Mouse (Mus musculus) forebrain, embryonic 13.5 days (tissue): ENCODE measurements around the gene Ide. TPM values are rescaled to one million over a fixed set of nuclear protein-coding genes. Genes with fewer than 3 reads are reported as not detected.

ENCODE experiments used
- ATAC-seq: fragments of 200-750 bp; cut with Nextera tagmentation; 2 replicates; pipeline ENCODE4 v1.8.0; 2017
- H3K27ac ChIP-seq: fragments of 300-500 bp; sonication (generic); 2 replicates; pipeline ENCODE4 v1.5.1; 2015; ENCODE audit warnings: inconsistent platforms, mild to moderate bottlenecking, moderate library complexity
- H3K27me3 ChIP-seq: fragments of 300-500 bp; sonication (generic); 2 replicates; pipeline ENCODE4 v1.6.1; 2015; ENCODE audit warnings: mild to moderate bottlenecking, inconsistent platforms
- H3K36me3 ChIP-seq: fragments of 300-500 bp; sonication (generic); 2 replicates; pipeline ENCODE4 v1.6.1; 2015; ENCODE audit warnings: mild to moderate bottlenecking, inconsistent platforms; ENCODE audit not compliant: poor library complexity, severe bottlenecking
- H3K4me1 ChIP-seq: fragments of 300-500 bp; sonication (generic); 2 replicates; pipeline ENCODE4 v1.6.1; 2015; ENCODE audit warnings: inconsistent platforms
- H3K4me2 ChIP-seq: fragments of 300-500 bp; sonication (generic); 2 replicates; pipeline ENCODE4 v1.6.1; 2015; ENCODE audit warnings: inconsistent platforms, mild to moderate bottlenecking, moderate library complexity
- H3K4me3 ChIP-seq: fragments of 300-500 bp; sonication (generic); 2 replicates; pipeline ENCODE4 v1.5.1; 2015; ENCODE audit warnings: mild to moderate bottlenecking, inconsistent platforms
- H3K9ac ChIP-seq: fragments of 300-500 bp; sonication (generic); 2 replicates; pipeline ENCODE4 v1.6.1; 2015; ENCODE audit warnings: mild to moderate bottlenecking, inconsistent platforms
- H3K9me3 ChIP-seq: fragments of 300-500 bp; sonication (generic); replicated peaks from 2 replicates; pipeline ENCODE4 v1.6.1; 2016; ENCODE audit warnings: inconsistent platforms
- WGBS: fragments of 180-500 bp; shearing (Covaris S2); methylation state at CpG from one replicate; pipeline ENCODE4 v1.1.7; 2015; 5-methylcytosine and 5-hydroxymethylcytosine counted together
- polyA plus RNA-seq: library from polyadenylated mRNA; unstranded; fragments of >200 nt; fragmentation: Nextera tagmentation; extraction: Ambion mirVana; gene quantifications from 2 replicates; pipeline ENCODE4 v1.2.1, GENCODE M21; 2015

Gene Ide
- polyA plus RNA-seq, 1 experiment from 2014 or later = 36.8 TPM

DNA sequence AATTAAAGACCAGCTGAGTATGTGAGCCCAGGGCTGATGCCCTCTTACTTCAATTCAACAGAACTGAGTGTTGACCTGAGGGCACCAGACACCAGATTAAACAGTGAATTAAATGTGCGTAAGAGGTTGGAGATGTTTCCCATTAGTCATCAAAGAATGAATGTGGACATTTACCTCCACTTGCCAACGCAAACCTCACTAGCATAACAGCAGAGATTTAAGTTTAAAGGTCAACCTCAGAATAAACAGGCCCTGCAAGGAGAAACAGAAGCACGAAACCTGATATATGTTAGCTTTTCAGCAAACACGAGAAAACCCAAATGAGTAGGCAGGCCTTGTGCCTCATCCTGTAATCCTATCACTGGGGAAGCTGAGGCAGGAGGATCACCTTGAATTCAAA lies 75.3 kb downstream of the Ide start:
- H3K4me3 ChIP-seq = no peak overlapping the region
- no peaks in the 10 kb centered on the region for H3K9me3 ChIP-seq
- peaks cover 10% of the 10 kb centered on the region; the same call in 1 of the 2 replicates for H3K4me1 ChIP-seq
- H3K36me3 ChIP-seq = no peaks in the 10 kb centered on the region
- 88% methylated on average over 4 of the region's 4 CpGs for WGBS
- H3K4me2 ChIP-seq = no peak overlapping the region
- ATAC-seq = no peak
- no peak overlapping the region for H3K27ac ChIP-seq
- no peaks in the 10 kb centered on the region for H3K27me3 ChIP-seq
- no peak overlapping the region for H3K9ac ChIP-seq

DNA sequence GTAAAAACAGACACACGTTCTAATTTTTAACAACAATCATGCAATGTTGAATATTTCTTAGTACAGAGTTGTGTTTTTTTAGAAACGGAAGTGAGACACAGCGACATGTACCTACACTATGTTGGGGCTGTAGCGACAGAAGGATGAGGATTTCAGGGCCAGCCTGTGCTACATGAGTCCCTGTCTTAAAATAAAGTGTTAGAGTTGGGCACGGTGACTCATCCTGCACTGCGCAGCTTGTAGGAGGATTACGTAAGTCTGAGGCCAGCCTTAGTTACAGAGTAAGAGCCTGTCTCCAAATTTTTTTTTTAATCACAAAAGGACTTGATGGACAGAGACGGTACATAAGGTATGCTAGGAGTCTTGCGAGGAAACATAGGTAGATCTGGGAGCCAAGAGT lies 82.3 kb downstream of the Ide start:
- Histone ChIP-seq H3K9ac (no peak overlapping the region), H3K4me2 (no peak overlapping the region), H3K4me3 (no peak overlapping the region), H3K36me3 (no peaks in the 10 kb centered on the region), H3K9me3 (no peaks in the 10 kb centered on the region), H3K4me1 (no peaks in the 10 kb centered on the region), H3K27ac (no peak overlapping the region), H3K27me3 (no peaks in the 10 kb centered on the region)
- no peak for ATAC-seq
- 91% methylated on average over 9 of the region's 9 CpGs for WGBS

DNA sequence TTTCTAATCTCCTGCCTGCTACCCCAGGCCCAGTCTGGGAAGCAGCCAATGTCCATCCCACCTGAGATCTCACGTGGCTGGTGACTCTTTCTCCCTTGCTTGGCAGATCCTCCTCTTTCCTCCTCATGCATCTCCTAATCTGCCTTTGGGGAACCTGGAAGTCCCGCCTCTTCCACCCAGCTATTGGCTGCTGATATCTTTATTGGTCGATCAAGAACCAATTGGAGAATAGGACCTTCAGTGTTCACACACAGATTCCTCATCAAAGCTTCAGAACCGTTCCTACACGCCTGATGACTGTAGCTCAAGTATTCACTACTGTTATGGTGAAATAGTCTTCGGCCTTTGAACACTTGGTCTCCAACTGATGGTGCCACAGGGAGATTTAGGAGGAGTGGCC lies 85.5 kb downstream of the Ide start:
- Histone ChIP-seq H3K4me3 (no peak overlapping the region), H3K4me1 (no peaks in the 10 kb centered on the region), H3K27ac (no peak overlapping the region), H3K27me3 (no peaks in the 10 kb centered on the region), H3K36me3 (no peaks in the 10 kb centered on the region), H3K9me3 (no peaks in the 10 kb centered on the region), H3K9ac (no peak overlapping the region), H3K4me2 (no peak overlapping the region)
- WGBS = 63% methylated on average over 6 of the region's 6 CpGs
- ATAC-seq = no peak

DNA sequence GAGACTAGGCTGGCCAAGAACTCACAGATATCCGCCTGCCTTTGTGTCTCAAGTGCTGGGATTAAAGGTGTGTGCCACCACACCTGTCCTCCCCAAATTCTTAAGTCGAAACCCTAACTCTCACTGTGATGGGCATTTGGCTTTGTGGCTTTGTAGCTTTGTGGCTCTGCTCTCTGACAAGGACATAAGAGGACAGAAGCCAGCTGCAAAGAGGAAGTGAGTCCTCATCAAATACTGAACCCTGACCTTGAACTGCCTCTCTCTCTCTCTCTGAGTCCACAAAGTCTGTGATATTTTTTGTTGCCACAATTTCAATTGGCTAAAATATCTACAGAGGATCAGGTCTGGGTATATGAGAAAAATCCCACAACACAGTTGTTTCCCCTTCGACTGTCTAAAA lies 89.5 kb downstream of the Ide start:
- Histone ChIP-seq H3K36me3 (no peaks in the 10 kb centered on the region), H3K4me1 (no peaks in the 10 kb centered on the region), H3K27me3 (no peaks in the 10 kb centered on the region), H3K9ac (no peak overlapping the region), H3K9me3 (peaks cover 4% of the 10 kb centered on the region; the same call in 1 of the 2 replicates), H3K4me3 (no peak overlapping the region), H3K4me2 (no peak overlapping the region), H3K27ac (no peak overlapping the region)
- no peak for ATAC-seq
- WGBS = 83% methylated on average over 3 of the region's 3 CpGs

DNA sequence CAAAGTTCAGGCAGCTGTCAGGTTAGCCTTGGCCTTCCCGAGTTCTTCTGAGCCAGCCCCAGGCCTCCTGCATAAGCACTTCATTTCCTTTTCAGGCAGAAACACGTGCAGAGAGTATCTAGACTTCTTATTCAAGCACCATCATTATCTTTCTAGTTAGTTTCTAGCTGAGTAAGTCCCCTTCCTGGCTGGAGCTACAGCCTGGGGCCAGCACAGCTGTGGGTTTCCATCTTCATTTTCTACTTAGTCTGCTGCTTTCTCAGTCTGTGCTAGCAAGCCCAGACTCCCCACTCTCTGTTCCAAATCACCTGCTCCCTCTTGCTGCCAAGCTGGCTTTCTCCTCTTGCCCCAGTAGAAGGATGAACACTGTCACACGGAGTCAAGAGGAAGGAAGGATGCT lies 90.8 kb downstream of the Ide start:
- no peak for ATAC-seq
- Histone ChIP-seq H3K27ac (no peak overlapping the region), H3K9me3 (peaks cover 4% of the 10 kb centered on the region; the same call in 1 of the 2 replicates), H3K4me3 (no peak overlapping the region), H3K4me2 (no peak overlapping the region), H3K27me3 (no peaks in the 10 kb centered on the region), H3K9ac (no peak overlapping the region), H3K4me1 (no peaks in the 10 kb centered on the region), H3K36me3 (no peaks in the 10 kb centered on the region)
- WGBS = 52% methylated on average over 3 of the region's 3 CpGs

DNA sequence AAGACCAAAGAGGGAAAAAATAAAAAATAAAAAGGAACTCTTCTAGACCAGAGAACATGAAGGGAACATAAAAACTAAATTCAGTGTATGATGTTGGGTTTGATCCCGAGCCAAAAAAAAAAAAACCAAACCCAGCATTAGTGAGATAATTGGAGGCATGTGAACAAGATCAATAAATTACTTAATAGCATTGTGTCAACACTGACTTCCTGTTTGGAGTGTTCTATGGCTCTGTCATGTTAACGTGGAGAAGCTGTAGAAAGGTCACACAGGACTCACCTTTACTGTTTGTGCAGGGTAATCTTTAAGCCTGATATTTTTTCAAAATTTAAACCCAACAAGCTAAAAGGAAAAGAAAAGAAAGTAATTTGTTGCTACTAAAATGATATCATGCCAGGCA lies 94.9 kb downstream of the Ide start:
- WGBS = 40% methylated on average over 2 of the region's 2 CpGs
- Histone ChIP-seq H3K27me3 (peaks cover 2% of the 10 kb centered on the region; the same call in 1 of the 2 replicates), H3K9me3 (peaks cover 4% of the 10 kb centered on the region; the same call in 1 of the 2 replicates), H3K36me3 (no peaks in the 10 kb centered on the region), H3K27ac (no peak overlapping the region), H3K9ac (no peak overlapping the region), H3K4me3 (no peak overlapping the region), H3K4me2 (no peak overlapping the region), H3K4me1 (0 out of 2 replicates have a peak, but pooled peaks cover 5% of the 10 kb centered on the region)
- no peak for ATAC-seq

DNA sequence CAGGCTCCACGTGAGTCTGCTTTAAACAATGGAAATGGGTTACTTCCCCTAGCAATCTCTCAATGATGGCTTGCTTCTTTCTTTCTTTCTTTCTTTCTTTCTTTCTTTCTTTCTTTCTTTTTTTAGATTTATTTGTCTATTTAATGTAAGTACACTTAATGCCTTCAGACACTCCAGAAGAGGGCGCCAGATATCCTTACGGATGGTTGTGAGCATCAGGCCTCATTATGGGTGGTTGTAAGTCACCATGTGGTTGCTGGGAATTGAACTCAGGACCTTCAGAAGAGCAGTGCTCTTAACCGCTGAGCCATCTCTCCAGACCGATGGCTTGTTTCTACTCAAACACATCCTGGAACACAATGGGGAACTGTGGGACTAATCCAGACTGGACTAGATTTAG lies 96.5 kb downstream of the Ide start:
- Histone ChIP-seq H3K27ac (no peak overlapping the region), H3K4me1 (0 out of 2 replicates have a peak, but pooled peaks cover 5% of the 10 kb centered on the region), H3K36me3 (no peaks in the 10 kb centered on the region), H3K9me3 (peaks cover 4% of the 10 kb centered on the region; the same call in 1 of the 2 replicates), H3K27me3 (peaks cover 4% of the 10 kb centered on the region; the same call in 1 of the 2 replicates), H3K4me3 (no peak overlapping the region), H3K4me2 (no peak overlapping the region), H3K9ac (no peak overlapping the region)
- no peak for ATAC-seq
- 77% methylated on average over 5 of the region's 5 CpGs for WGBS

DNA sequence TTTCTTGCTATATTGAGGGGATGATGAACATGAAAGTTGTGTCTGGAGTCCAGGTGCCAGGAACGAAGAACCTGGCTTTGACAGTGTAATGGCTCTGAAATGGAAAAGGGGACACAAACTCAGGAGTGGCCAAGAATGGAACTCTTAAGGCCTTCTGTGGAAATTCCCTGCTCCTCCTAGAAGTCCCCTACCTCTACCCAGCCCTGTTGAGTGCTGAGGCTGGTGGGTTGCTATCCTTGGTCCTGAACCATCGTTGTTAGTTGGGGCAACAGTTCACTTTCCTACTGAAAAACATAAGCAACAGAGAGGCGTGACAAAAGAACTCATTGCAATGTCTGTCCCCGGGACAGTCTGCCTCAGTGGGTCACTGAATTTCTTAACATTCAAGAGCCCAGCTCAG lies 98.6 kb downstream of the Ide start:
- Histone ChIP-seq H3K27me3 (peaks cover 20% of the 10 kb centered on the region), H3K4me3 (no peak overlapping the region), H3K9ac (no peak overlapping the region), H3K27ac (no peak overlapping the region), H3K4me2 (no peak overlapping the region), H3K4me1 (peaks cover 6% of the 10 kb centered on the region; the same call in 1 of the 2 replicates), H3K36me3 (no peaks in the 10 kb centered on the region), H3K9me3 (no peaks in the 10 kb centered on the region)
- ATAC-seq = no peak
- 33% methylated on average over 4 of the region's 4 CpGs for WGBS

DNA sequence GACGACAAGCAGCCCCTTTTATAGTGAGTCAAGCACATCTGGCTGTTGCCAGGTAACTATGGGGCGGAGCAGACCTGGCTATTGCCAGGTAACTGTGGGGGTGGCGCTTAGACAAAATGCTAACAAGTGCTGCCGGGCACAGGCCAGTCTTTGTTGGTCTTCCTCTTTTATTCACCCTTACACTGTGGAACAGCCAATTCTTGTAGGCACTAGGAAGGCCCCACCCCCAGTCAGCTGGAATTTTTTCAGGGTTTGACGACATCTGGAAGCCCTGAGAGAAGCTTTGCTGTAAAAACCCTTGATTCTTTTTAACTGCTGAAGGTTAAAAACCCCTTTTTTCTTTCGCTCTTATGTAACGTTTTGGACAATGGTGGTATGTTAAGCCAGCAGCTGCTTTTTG lies 99.0 kb downstream of the Ide start:
- 9% methylated on average over 7 of the region's 7 CpGs for WGBS
- no peak for ATAC-seq
- Histone ChIP-seq H3K27ac (no peak overlapping the region), H3K9me3 (no peaks in the 10 kb centered on the region), H3K36me3 (no peaks in the 10 kb centered on the region), H3K4me1 (peaks cover 11% of the 10 kb centered on the region; the same call in 1 of the 2 replicates), H3K4me3 (no peak overlapping the region), H3K9ac (no peak overlapping the region), H3K4me2 (no peak overlapping the region), H3K27me3 (peaks cover 25% of the 10 kb centered on the region)

DNA sequence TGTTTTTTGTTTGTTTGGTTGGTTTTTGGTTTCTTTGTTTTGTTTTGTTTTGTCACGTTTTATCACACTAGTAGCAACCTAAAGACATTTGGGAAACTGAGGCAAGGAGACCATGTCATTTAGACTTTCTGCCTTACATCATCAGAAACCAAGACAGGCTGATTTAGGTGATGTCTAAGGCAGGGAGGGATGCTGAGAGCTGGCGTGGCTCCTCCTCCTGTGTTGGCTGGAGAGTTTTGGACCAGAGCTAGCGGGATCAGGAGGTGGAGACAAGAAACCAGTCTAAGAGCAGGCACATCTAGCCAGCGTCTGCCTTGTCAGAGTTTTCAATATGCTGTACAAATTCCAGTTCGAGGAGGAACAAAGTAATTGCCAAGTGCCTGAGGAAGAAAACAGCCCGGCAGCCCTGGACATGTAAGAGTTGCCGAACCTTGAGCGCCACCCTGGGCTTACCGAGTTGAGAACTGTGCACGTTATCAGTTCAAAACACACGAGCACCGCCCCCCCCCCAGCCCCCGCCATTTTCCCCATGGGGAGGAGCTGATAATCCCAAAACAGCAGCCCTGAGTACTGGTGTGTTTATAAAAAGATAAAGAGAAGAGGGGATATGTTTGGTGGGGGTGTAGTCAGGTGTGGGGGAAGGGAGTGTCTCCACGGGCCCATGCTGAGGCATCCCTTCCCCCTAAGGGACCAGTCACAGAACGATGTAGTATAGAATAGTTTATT lies 99.8 kb downstream of the Ide start:
- Histone ChIP-seq H3K4me1 (peaks cover 13% of the 10 kb centered on the region; the same call in 1 of the 2 replicates), H3K9ac (no peak overlapping the region), H3K36me3 (no peaks in the 10 kb centered on the region), H3K27ac (no peak overlapping the region), H3K4me2 (peak overlapping the region; percentile 5; the same call in 1 of the 2 replicates), H3K4me3 (no peak overlapping the region), H3K9me3 (no peaks in the 10 kb centered on the region), H3K27me3 (peaks cover 27% of the 10 kb centered on the region)
- no peak for ATAC-seq
- 7% methylated on average over 15 of the region's 15 CpGs for WGBS

DNA sequence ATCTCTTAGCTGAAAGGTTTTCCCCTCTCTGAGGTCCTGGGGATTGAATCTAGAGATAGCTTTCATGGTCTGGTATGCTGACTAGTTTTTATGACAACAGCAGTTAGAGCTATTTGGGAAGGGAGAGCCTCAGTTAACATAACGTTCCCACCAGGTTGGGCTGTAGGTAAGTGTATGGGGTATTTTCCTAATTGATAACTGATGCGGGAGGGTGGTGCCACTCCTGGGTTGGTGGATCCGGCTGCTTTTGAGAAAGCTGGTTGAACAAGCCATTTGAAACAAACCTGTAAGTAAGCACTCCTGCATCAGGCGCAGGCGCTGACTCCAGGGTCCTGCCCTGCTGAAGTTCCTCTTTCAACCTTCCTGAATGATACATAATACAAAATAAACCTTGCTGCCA lies 100.3 kb downstream of the Ide start:
- Histone ChIP-seq H3K9me3 (no peaks in the 10 kb centered on the region), H3K36me3 (no peaks in the 10 kb centered on the region), H3K9ac (no peak overlapping the region), H3K4me3 (no peak overlapping the region), H3K4me2 (no peak overlapping the region), H3K27ac (no peak overlapping the region), H3K4me1 (peaks cover 13% of the 10 kb centered on the region; the same call in 1 of the 2 replicates), H3K27me3 (peaks cover 27% of the 10 kb centered on the region)
- no peak for ATAC-seq
- 55% methylated on average over 5 of the region's 5 CpGs for WGBS

DNA sequence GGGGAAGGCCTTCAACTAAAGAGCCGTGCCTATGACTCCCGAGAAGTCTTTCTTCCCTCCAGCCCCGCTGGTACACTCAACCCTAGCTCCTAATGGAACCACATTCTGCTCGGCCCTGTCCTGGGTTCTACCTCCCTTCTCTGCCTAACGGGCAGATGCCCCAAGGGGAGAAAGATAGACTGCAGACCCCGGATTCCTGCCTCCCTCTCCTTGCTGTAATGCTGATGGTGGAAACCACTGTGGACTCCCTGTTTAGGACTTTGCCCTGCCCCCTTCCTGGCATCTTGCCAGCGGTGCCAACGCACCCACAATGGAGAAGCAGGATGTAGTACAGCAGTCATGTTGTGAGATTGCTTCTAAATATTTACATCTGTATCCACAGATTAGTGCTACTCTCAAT lies 101.8 kb downstream of the Ide start:
- peaks cover 27% of the 10 kb centered on the region for H3K27me3 ChIP-seq

More for the DNA sequence above, 101.8 kb downstream of the Ide start:
- no peak overlapping the region for H3K4me3 ChIP-seq
- H3K9ac ChIP-seq = no peak overlapping the region
- H3K36me3 ChIP-seq = no peaks in the 10 kb centered on the region
- peaks cover 13% of the 10 kb centered on the region; the same call in 1 of the 2 replicates for H3K4me1 ChIP-seq
- H3K9me3 ChIP-seq = no peaks in the 10 kb centered on the region
- no peak overlapping the region for H3K4me2 ChIP-seq
- 46% methylated on average over 8 of the region's 8 CpGs for WGBS
- H3K27ac ChIP-seq = no peak overlapping the region
- no peak for ATAC-seq
